Mouse (Mus musculus) effector memory CD4-positive, alpha-beta T cell, adult 5 months (primary cell): Measurements from ENCODE around the gene Slc30a4. TPM values are rescaled to one million over a fixed set of nuclear protein-coding genes. Genes with fewer than 3 reads are reported as not detected.

ENCODE experiments used
- polyA plus RNA-seq: library from polyadenylated mRNA; unstranded; fragments of 100-300 nt; shearing (Covaris generic); gene quantifications from one replicate; pipeline ENCODE4 v1.2.1, GENCODE M21; 2017

Gene Slc30a4
- 2.5 TPM for polyA plus RNA-seq

DNA sequence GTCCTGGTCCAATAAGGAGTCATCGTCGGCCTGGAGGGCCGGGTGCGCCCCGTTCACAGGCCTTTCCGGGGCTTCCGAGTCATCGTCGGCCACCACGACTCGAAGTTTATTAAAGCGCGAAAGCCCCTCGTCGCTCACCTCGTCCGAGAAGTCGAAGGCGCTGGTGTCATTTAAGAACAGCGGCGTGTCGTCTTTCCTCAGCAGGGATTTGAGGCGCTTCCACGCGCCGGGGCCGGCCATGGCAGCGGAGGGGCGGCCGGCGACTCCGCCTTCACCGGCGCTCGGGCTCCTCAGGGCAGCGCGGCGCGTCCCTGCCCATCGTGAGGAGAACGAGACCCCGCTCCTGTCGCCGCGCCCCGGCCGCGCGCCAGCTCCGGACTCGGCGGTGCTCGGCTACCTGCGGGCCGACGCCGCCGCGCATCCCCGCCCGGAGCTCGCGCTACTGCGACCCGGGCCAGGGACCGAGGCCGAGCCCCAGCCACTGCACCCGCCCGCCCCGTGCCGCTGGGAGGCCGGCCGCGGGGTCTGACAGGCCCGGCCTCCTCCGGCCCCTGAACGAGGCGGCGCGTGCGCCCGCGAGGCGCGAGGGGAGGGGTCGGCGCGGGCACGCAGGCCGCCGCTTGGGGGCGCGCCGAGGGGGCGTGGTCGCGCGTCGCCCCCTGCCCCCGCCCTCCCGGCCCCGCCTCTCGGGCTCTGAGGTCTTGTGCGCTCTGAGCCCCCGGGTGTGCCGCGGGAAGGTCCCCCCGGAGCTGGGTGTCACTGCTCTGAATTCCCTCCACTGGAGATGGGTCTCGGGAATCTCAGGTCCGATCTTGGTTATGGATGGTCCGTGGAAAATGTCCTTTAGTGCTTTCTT, at the start of gene Slc30a4:
Gene Slc30a4 (minus strand): TSS at position 483 of the 856 bp plus-strand sequence.

DNA sequence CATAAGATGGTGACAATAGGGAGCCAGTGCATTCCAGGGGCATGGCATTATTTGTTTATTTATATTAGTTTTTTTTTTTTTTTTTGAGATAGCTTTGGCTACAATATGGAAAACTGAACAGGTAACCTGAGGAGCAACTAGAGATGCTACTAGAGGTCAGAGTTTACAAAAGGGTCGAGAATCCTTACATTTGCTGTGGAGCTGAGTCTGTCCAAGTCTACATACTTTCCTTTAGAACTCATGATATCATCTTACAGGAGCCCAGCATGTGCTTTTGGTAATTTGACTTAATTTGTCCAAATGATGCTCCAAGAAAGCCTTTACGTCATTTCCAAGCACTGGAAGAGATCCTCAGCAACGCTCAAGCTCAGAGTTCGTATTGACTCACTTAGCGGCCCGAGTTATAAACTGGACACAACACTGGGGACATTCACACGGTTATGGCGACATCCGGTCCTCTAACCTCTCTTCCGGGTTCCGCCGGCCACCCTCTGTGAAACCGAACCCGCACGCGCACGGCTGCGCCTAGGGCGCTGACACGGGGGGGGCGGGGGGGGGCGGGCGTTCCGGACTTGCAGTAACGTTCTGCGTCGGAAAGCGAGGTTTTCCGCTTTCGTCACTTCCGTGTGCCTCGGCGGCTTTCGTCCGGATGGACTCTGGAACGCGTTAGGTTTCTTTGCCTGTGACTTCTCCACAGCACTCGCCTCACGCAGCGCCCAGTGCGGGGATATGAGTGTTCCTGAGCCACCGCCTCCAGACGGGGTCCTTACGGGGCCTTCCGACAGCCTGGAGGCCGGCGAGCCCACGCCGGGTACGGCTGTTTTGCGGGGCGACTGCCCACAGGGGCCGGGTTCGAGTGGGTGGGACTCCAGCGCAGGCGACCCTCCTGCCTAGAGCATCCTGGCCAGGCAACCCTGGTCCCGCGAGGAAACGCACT, 35.7 kb upstream of the Slc30a4 start, which contains the start of gene Bloc1s6:
Gene Bloc1s6 (plus strand): TSS at position 610 of the 937 bp plus-strand sequence.

GRCm38 (mm10) chr2:122636686-122637085, 65.8 kb downstream of the Slc30a4 start, which contains the start of gene AA467197:
AA467197 (plus strand) TSS chr2:122636986.

Other genes with a start within 250 kb of the Slc30a4 start
- 1.6 TPM for gene Gm14085, start 217.7 kb downstream of the Slc30a4 start, polyA plus RNA-seq
- gene Gatm, start 91.4 kb downstream of the Slc30a4 start, polyA plus RNA-seq: not detected
- gene AA467197, start 65.7 kb downstream of the Slc30a4 start, polyA plus RNA-seq: 1.2 TPM
- gene Bloc1s6, start 35.8 kb upstream of the Slc30a4 start, polyA plus RNA-seq: 35.6 TPM
- 2.8 TPM for gene Sqor, start 62.6 kb upstream of the Slc30a4 start, polyA plus RNA-seq